Mouse (Mus musculus): Measurements from ENCODE around the gene Ern2. TPM values are rescaled to one million over a fixed set of nuclear protein-coding genes. Genes with fewer than 3 reads are reported as not detected.

Ern2 gene
- not detected for total RNA-seq (2021)

- intact Hi-C loops (cut with DNase I): no loop called here
- no peak for DNase-seq
These were observed at the start of gene Ern2 for GRCm38 (mm10) chr7:122186043-122186442. Gene Ern2 (minus strand): TSS chr7:122186207.

GRCm38 (mm10) chr7:122230866-122231265 lies 44.9 kb upstream of the Ern2 start:
- intact Hi-C loops (cut with DNase I): no loop called here
- DNase-seq: no peak

GRCm38 (mm10) chr7:122229916-122230315 lies 43.9 kb upstream of the Ern2 start:
- intact Hi-C loops (cut with DNase I): no loop called here
- no peak for DNase-seq

GRCm38 (mm10) chr7:122229306-122229705 lies 43.3 kb upstream of the Ern2 start:
- intact Hi-C loops (cut with DNase I): no loop called here
- no peak for DNase-seq

GRCm38 (mm10) chr7:122226744-122227143 lies 40.7 kb upstream of the Ern2 start:
- intact Hi-C loops (cut with DNase I): no loop called here

GRCm38 (mm10) chr7:122226020-122226742 lies 40.2 kb upstream of the Ern2 start:
- no peak for DNase-seq
- intact Hi-C loops (cut with DNase I): no loop called here

More at GRCm38 (mm10) chr7:122226744-122227143, 40.7 kb upstream of the Ern2 start:
- DNase-seq: no peak

- peak; percentile 47 to 56 for DNase-seq
These were observed 33.4 kb upstream of the Ern2 start, which contains the start of gene Chp2 for GRCm38 (mm10) chr7:122219315-122219801. Gene Chp2 (plus strand): TSS chr7:122219496.

GRCm38 (mm10) chr7:122208276-122209021 lies 22.4 kb upstream of the Ern2 start:
- DNase-seq: peak in 1 of 2 experiments; percentile 18
- intact Hi-C loops (cut with DNase I): no loop called here

More at GRCm38 (mm10) chr7:122219315-122219801, 33.4 kb upstream of the Ern2 start, which contains the start of gene Chp2:
- intact Hi-C loops (cut with DNase I): no loop called here

- intact Hi-C loops (cut with DNase I): no loop called here
- DNase-seq: no peak
These were observed 20.1 kb upstream of the Ern2 start for GRCm38 (mm10) chr7:122206121-122206520.

- no peak for DNase-seq
- intact Hi-C loops (cut with DNase I): loop anchor here (2.0 kb wide), 1 partner anchor 39 kb away; no protein-coding TSS in a partner anchor
These were observed 17.9 kb upstream of the Ern2 start for GRCm38 (mm10) chr7:122203936-122204335.

GRCm38 (mm10) chr7:122199296-122199695 lies 13.3 kb upstream of the Ern2 start:
- peak in 1 of 2 experiments; percentile 19 for DNase-seq
- intact Hi-C loops (cut with DNase I): loop anchor here (5.0 kb wide), 2 partner anchors 97 to 723 kb away; partner anchors contain the start of gene Ndufab1

GRCm38 (mm10) chr7:122197306-122197705 lies 11.3 kb upstream of the Ern2 start:
- intact Hi-C loops (cut with DNase I): loop anchor here (2.0 to 5.0 kb wide), 3 partner anchors 95 to 725 kb away; partner anchors contain the start of gene Ndufab1
- DNase-seq: peak; percentile 32 to 66

- DNase-seq: no peak
- intact Hi-C loops (cut with DNase I): loop anchor here (2.0 to 5.0 kb wide), 3 partner anchors 94 to 726 kb away; partner anchors contain the start of gene Ndufab1
These were observed 10.8 kb upstream of the Ern2 start for GRCm38 (mm10) chr7:122196771-122197170.

GRCm38 (mm10) chr7:122193919-122194318 lies 7.9 kb upstream of the Ern2 start:
- no peak for DNase-seq

GRCm38 (mm10) chr7:122191097-122191496 lies 5.1 kb upstream of the Ern2 start:
- DNase-seq: no peak
- intact Hi-C loops (cut with DNase I): no loop called here

More at GRCm38 (mm10) chr7:122193919-122194318, 7.9 kb upstream of the Ern2 start:
- intact Hi-C loops (cut with DNase I): no loop called here

- intact Hi-C loops (cut with DNase I): no loop called here
- DNase-seq: peak; percentile 14 to 56
These were observed 3.5 kb upstream of the Ern2 start for GRCm38 (mm10) chr7:122189484-122189883.

- DNase-seq: no peak
- intact Hi-C loops (cut with DNase I): no loop called here
These were observed 1.4 kb downstream of the Ern2 start for GRCm38 (mm10) chr7:122184569-122184968.

GRCm38 (mm10) chr7:122180720-122181119 lies 5.3 kb downstream of the Ern2 start:
- no peak for DNase-seq
- intact Hi-C loops (cut with DNase I): no loop called here

GRCm38 (mm10) chr7:122171613-122172012 lies 14.4 kb downstream of the Ern2 start:
- intact Hi-C loops (cut with DNase I): no loop called here
- DNase-seq: no peak

GRCm38 (mm10) chr7:122170705-122171104 lies 15.3 kb downstream of the Ern2 start:
- intact Hi-C loops (cut with DNase I): no loop called here

GRCm38 (mm10) chr7:122167203-122167602 lies 18.8 kb downstream of the Ern2 start:
- DNase-seq: no peak
- intact Hi-C loops (cut with DNase I): no loop called here

More at GRCm38 (mm10) chr7:122170705-122171104, 15.3 kb downstream of the Ern2 start:
- no peak for DNase-seq
